Mouse (Mus musculus) cortical plate, adult 2 months (tissue): ENCODE measurements around the gene Ttc23.

Source experiments
- CTCF ChIP-seq: fragments of 200-500 bp; IDR thresholded peaks from 2 replicates; pipeline ENCODE4 v1.5.1; 2011; ENCODE audit warnings: mild to moderate bottlenecking, control low read depth, low read length; ENCODE audit not compliant: insufficient read depth; ENCODE audit errors: extremely low read depth
- POLR2A ChIP-seq: fragments of 200-500 bp; IDR thresholded peaks from 2 replicates; pipeline ENCODE4 v1.6.1; 2011; ENCODE audit warnings: mild to moderate bottlenecking, low read length, control low read depth; ENCODE audit not compliant: insufficient read depth; ENCODE audit errors: extremely low read depth

DNA sequence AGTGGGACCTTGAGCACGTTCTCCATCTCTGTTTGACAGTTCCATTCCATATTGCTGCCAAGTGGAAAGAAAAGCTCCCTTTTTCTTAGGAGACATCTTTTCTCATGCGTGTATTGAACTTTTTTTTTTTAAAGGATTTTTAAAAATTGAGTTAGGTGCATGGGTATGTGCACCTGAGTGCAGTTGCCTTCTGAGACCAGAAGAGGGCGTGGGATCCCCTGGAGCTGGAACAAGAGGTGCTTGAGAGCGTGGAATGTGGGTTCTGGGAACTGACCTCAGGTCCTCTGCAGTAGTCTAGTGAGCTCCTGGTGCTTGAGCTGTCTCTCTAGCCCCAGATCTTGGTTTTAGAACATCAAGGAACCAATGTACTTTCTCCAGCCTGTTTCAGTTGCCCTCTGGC is 10.9 kb downstream of the Ttc23 start:
- TF ChIP-seq CTCF (no peak), POLR2A (no peak)
